Comparison of ENCODE assay signal across 20 mouse cellular contexts in the genomic region with DNA sequence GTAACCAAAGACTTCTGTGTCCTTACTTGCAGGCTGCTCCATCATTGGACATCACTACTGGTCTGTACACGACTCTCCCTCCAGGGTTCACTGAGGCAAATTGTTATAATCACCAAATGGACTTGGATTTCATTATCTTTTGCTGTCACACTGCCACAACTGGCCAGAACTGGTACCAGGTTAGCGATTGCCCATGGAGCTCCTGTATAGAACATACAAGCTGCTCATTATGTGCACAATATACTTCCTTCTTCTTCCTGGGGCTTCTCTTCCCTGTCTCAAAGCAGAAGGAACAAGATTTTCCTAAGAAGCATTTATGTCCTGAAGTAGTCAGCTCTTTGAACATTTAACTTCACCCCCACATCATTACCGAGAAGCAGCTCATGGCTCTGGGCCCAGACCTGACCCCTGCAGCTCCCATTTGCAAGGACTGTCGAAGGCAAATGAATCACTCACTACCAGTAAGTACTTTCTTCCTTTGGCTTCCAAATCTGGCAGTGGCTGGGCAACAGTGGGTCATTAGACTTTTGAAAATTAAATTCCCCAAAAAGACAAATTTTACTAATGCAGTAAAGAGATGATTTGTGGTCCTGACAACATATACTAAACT. TPM values are rescaled to one million over a fixed set of nuclear protein-coding genes. Genes with fewer than 3 reads are reported as not detected.
DNase-seq lines count a peak whose midpoint lies in the region; ATAC-seq and TF ChIP-seq lines count a peak whose summit lies in the region.
"Had no signal": no experiment of that assay in that cellular context is flagged by ENCODE, and none has a peak within 500 bp of the region (broad histone marks: within the 10 kb centered on the region; RNA-seq: fewer than 3 reads in every experiment).

No protein-coding gene starts in this region.

- H3K4me3 ChIP-seq in hindbrain, postnatal 0 days (ENCODE audit: low read length) = no peak overlapping the region
- H3K4me3 ChIP-seq in hindbrain, embryonic 10.5 days = no peak overlapping the region
- no peak overlapping the region for H3K4me3 ChIP-seq in lung, postnatal 0 days (ENCODE audit: low read depth, low read length)
- H3K4me3 ChIP-seq: gastrocnemius, adult 2 months had no signal

- no peak overlapping the region for H3K9ac ChIP-seq in hindbrain, postnatal 0 days (replicated peaks; ENCODE audit: low read length)
- no peak overlapping the region for H3K9ac ChIP-seq in lung, postnatal 0 days (replicated peaks; ENCODE audit: low read depth)
- H3K9ac ChIP-seq: liver, postnatal 0 days had no signal

- ATAC-seq in hindbrain, postnatal 0 days = peak; percentile 63
- no peak; the same call in 1 of the 2 replicates for ATAC-seq in lung, postnatal 0 days
- ATAC-seq: inflammation-experienced regulatory T-cells, adult 6 months; liver, postnatal 0 days had no signal

- no peak overlapping the region for H3K4me2 ChIP-seq in hindbrain, postnatal 0 days (ENCODE audit: low read depth, low read length)
- no peak overlapping the region for H3K4me2 ChIP-seq in lung, postnatal 0 days (replicated peaks; ENCODE audit: low read depth, low read length)

- no peaks in the 10 kb centered on the region for H3K27me3 ChIP-seq in hindbrain, postnatal 0 days (ENCODE audit: insufficient read depth, low read length)
- H3K27me3 ChIP-seq in hindbrain, embryonic 10.5 days (ENCODE audit: insufficient read depth, poor library complexity, severe bottlenecking) = no peaks in the 10 kb centered on the region
- H3K27me3 ChIP-seq in lung, postnatal 0 days (replicated peaks; ENCODE audit: insufficient read depth, low read length) = no peaks in the 10 kb centered on the region

- WGBS in hindbrain, postnatal 0 days = 31% methylated on average over 4 of the region's 4 CpGs
- WGBS in hindbrain, embryonic 10.5 days = 66% methylated on average over 4 of the region's 4 CpGs
- 51% methylated on average over 4 of the region's 4 CpGs for WGBS in lung, postnatal 0 days

- peak; percentile 63 to 77 for DNase-seq in adrenal gland, adult (ENCODE audit: inconsistent age in 2 of 2, low spot score in 1 of 2)
- DNase-seq in adrenal gland, postnatal 4 days (ENCODE audit: low spot score in 2 of 2) = no peak
- peak; percentile 59 for DNase-seq in hindbrain, postnatal 0 days (ENCODE audit: low spot score)
- DNase-seq in hindbrain, embryonic 10.5 days (ENCODE audit: low spot score) = no peak
- DNase-seq in lung, postnatal 0 days (ENCODE audit: low spot score) = peak; percentile 58
- DNase-seq in lung, adult 18-20 months = no peak
- peak; percentile 53 for DNase-seq in lung, postnatal 10 days
- no peak for DNase-seq in right cerebral cortex, postnatal 36 days (ENCODE audit: low spot score in 2 of 2)
- DNase-seq: cerebellum, adult 9-10 months; gastrocnemius, adult 2 months; heart, postnatal 14 days; liver, postnatal 0 days; midbrain, embryonic 14.5 days; right cerebral cortex, adult 18-20 months had no signal

- TF ChIP-seq EP300 in lung, postnatal 0 days (IDR thresholded peaks at IDR 0.05) = no peak

- H3K27ac ChIP-seq in hindbrain, postnatal 0 days = no peak overlapping the region
- H3K27ac ChIP-seq in hindbrain, embryonic 10.5 days = no peak overlapping the region
- H3K27ac ChIP-seq in lung, postnatal 0 days (ENCODE audit: low read length) = no peak overlapping the region
- H3K27ac ChIP-seq: gastrocnemius, adult 2 months had no signal

- H3K9me3 ChIP-seq in hindbrain, postnatal 0 days (ENCODE audit: low read length) = no peaks in the 10 kb centered on the region
- no peaks in the 10 kb centered on the region for H3K9me3 ChIP-seq in hindbrain, embryonic 10.5 days
- no peaks in the 10 kb centered on the region for H3K9me3 ChIP-seq in lung, postnatal 0 days (ENCODE audit: low read length)

- H3K4me1 ChIP-seq in hindbrain, postnatal 0 days (ENCODE audit: insufficient read depth, low read length) = no peaks in the 10 kb centered on the region
- no peaks in the 10 kb centered on the region for H3K4me1 ChIP-seq in hindbrain, embryonic 10.5 days (replicated peaks)
- no peaks in the 10 kb centered on the region for H3K4me1 ChIP-seq in lung, postnatal 0 days (ENCODE audit: insufficient read depth, low read depth, low read length)

- TF ChIP-seq CTCF in hindbrain, postnatal 0 days (IDR thresholded peaks at IDR 0.05; ENCODE audit: low read depth) = 0 out of 2 replicates have a peak, but pooled peaks have one; percentile 4
- TF ChIP-seq CTCF in lung, postnatal 0 days (IDR thresholded peaks at IDR 0.05) = no peak

- H3K36me3 ChIP-seq in hindbrain, postnatal 0 days (ENCODE audit: insufficient read depth, low read length) = no peaks in the 10 kb centered on the region
- H3K36me3 ChIP-seq in hindbrain, embryonic 10.5 days = no peaks in the 10 kb centered on the region
- H3K36me3 ChIP-seq in lung, postnatal 0 days (ENCODE audit: insufficient read depth, low read length) = no peaks in the 10 kb centered on the region

RNA-seq across cellular contexts. Expression of a gene that starts 9.2 kb away (rescaled TPM):
- not detected for total RNA-seq in adrenal gland, postnatal 4 days (2021)
- not detected in 2 replicates for total RNA-seq in hindbrain, postnatal 0 days (2014; rRNA removed)
- polyA plus RNA-seq in hindbrain, postnatal 0 days (2015; fragmentation: Nextera tagmentation; extraction: Ambion mirVana) = not detected in 2 replicates
- not detected in 2 replicates for polyA plus RNA-seq in hindbrain, embryonic 10.5 days (2016; fragmentation: Nextera tagmentation; extraction: Ambion mirVana)
- polyA plus RNA-seq in lung, postnatal 0 days (2015; fragmentation: Nextera tagmentation; extraction: Ambion mirVana) = not detected in 2 replicates
- total RNA-seq: gastrocnemius, adult 2 months; left cerebral cortex, adult 8-10 months had no signal
- polyA plus RNA-seq: inflammation-experienced regulatory T-cells, adult 6 months; liver, postnatal 0 days; midbrain, embryonic 14.5 days; neural tube, embryonic 14.5 days had no signal

RNA-seq across cellular contexts. Expression of a gene that starts 26.5 kb away (rescaled TPM):
- total RNA-seq in adrenal gland, postnatal 4 days (2021) = under 1 TPM in 1 of 2 experiments, not detected in 1; 0.54 TPM
- not detected in 2 replicates for total RNA-seq in hindbrain, postnatal 0 days (2014; rRNA removed)
- polyA plus RNA-seq in hindbrain, postnatal 0 days (2015; fragmentation: Nextera tagmentation; extraction: Ambion mirVana) = not detected in 2 replicates
- not detected in 2 replicates for polyA plus RNA-seq in hindbrain, embryonic 10.5 days (2016; fragmentation: Nextera tagmentation; extraction: Ambion mirVana)
- polyA plus RNA-seq in lung, postnatal 0 days (2015; fragmentation: Nextera tagmentation; extraction: Ambion mirVana) = 0.05 and 0.07 TPM in 2 replicates
- total RNA-seq: heart, adult 8-10 months; heart, postnatal 14 days; left cerebral cortex, adult 8-10 months had no signal
- polyA plus RNA-seq: inflammation-experienced regulatory T-cells, adult 6 months; midbrain, embryonic 14.5 days; neural tube, embryonic 14.5 days; testis, adult 2 months; urinary bladder, adult 2 months had no signal

RNA-seq across cellular contexts. Expression of a gene that starts 43.5 kb away (rescaled TPM):
- total RNA-seq in adrenal gland, postnatal 4 days (2021) = 1 to 10 TPM; 1.5 TPM
- total RNA-seq in hindbrain, postnatal 0 days (2014; rRNA removed) = 0.36 and 0.89 TPM in 2 replicates
- polyA plus RNA-seq in hindbrain, postnatal 0 days (2015; fragmentation: Nextera tagmentation; extraction: Ambion mirVana) = 0.45 and 0.46 TPM in 2 replicates
- 0.71 and 1.1 TPM in 2 replicates for polyA plus RNA-seq in hindbrain, embryonic 10.5 days (2016; fragmentation: Nextera tagmentation; extraction: Ambion mirVana)
- 0.58 and 0.82 TPM in 2 replicates for polyA plus RNA-seq in lung, postnatal 0 days (2015; fragmentation: Nextera tagmentation; extraction: Ambion mirVana)
- polyA plus RNA-seq: liver, postnatal 0 days; midbrain, embryonic 14.5 days; testis, adult 2 months had no signal

Comparison
In these comparisons a context has a peak if more than half of its experiments do, and no peak if none do; other contexts are left out.
1. DNase-seq: peak in adrenal gland, adult (2 of 2), hindbrain, postnatal 0 days (single experiment), lung, postnatal 0 days (single experiment) and lung, postnatal 10 days (single experiment); none in adrenal gland, postnatal 4 days (0 of 2), hindbrain, embryonic 10.5 days (single experiment), lung, adult 18-20 months (0 of 2) and right cerebral cortex, postnatal 36 days (0 of 2).